Mouse (Mus musculus) cortical plate, adult 2 months (tissue): ENCODE results near the gene Mknk1.

Source experiments
- CTCF ChIP-seq: fragments of 200-500 bp; IDR thresholded peaks from 2 replicates; pipeline ENCODE4 v1.5.1; 2011; ENCODE audit warnings: mild to moderate bottlenecking, control low read depth, low read length; ENCODE audit not compliant: insufficient read depth; ENCODE audit errors: extremely low read depth
- POLR2A ChIP-seq: fragments of 200-500 bp; IDR thresholded peaks from 2 replicates; pipeline ENCODE4 v1.6.1; 2011; ENCODE audit warnings: mild to moderate bottlenecking, low read length, control low read depth; ENCODE audit not compliant: insufficient read depth; ENCODE audit errors: extremely low read depth

GRCm38 (mm10) chr4:115840842-115841241, 1.8 kb downstream of the Mknk1 start:
- TF ChIP-seq CTCF (no peak), POLR2A (no peak)
